Mouse (Mus musculus) thymus, adult 2 months (tissue): ENCODE data around the gene Tmed9.

Source experiments
- CTCF ChIP-seq: fragments of 200-500 bp; IDR thresholded peaks from 2 replicates; pipeline ENCODE4 v1.5.1; 2012; ENCODE audit warnings: mild to moderate bottlenecking, control low read depth, low read length, moderate library complexity, borderline replicate concordance; ENCODE audit not compliant: control insufficient read depth, poor library complexity, insufficient read depth; ENCODE audit errors: extremely low read depth
- POLR2A ChIP-seq: fragments of 200-500 bp; IDR thresholded peaks from 2 replicates; pipeline ENCODE4 v1.6.1; 2012; ENCODE audit warnings: mild to moderate bottlenecking, low read length, control low read depth, moderate library complexity; ENCODE audit not compliant: control insufficient read depth, poor library complexity, insufficient read depth; ENCODE audit errors: extremely low read depth

GRCm38 (mm10) chr13:55606899-55607623, 33.5 kb downstream of the Tmed9 start:
- TF ChIP-seq CTCF (no peak), POLR2A (no peak)
